11 mouse cellular contexts compared by ENCODE assay signal in genomic region chr3:32067004-32067935, GRCm38 (mm10).
DNase-seq lines count a peak whose midpoint lies in the region; ATAC-seq lines count a peak whose summit lies in the region.
"Had no signal": no experiment of that assay in that cellular context is flagged by ENCODE, and none has a peak within 500 bp of the region (broad histone marks: within the 10 kb centered on the region; RNA-seq: fewer than 3 reads in every experiment).

No protein-coding gene starts in this region.

- H3K4me2 ChIP-seq in hindbrain, embryonic 12.5 days (replicated peaks): peak overlapping the region; percentile 11
- H3K4me2 ChIP-seq in midbrain, embryonic 13.5 days (replicated peaks): no peak overlapping the region

- no peaks in the 10 kb centered on the region for H3K36me3 ChIP-seq in hindbrain, embryonic 12.5 days
- H3K36me3 ChIP-seq in midbrain, embryonic 13.5 days: no peaks in the 10 kb centered on the region

- H3K4me3 ChIP-seq in hindbrain, embryonic 12.5 days: no peak overlapping the region
- H3K4me3 ChIP-seq in midbrain, embryonic 13.5 days (replicated peaks): no peak overlapping the region
- H3K4me3 ChIP-seq: heart, adult 2 months; left cerebral cortex, adult 2 months had no signal

- H3K9ac ChIP-seq in hindbrain, embryonic 12.5 days: no peak overlapping the region
- H3K9ac ChIP-seq in midbrain, embryonic 13.5 days (replicated peaks): no peak overlapping the region

- H3K27me3 ChIP-seq in hindbrain, embryonic 12.5 days: no peaks in the 10 kb centered on the region
- no peaks in the 10 kb centered on the region for H3K27me3 ChIP-seq in midbrain, embryonic 13.5 days

- no peaks in the 10 kb centered on the region for H3K9me3 ChIP-seq in hindbrain, embryonic 12.5 days (replicated peaks)
- no peaks in the 10 kb centered on the region for H3K9me3 ChIP-seq in midbrain, embryonic 13.5 days

- H3K4me1 ChIP-seq in hindbrain, embryonic 12.5 days: peaks cover 13% of the 10 kb centered on the region
- peaks cover 17% of the 10 kb centered on the region for H3K4me1 ChIP-seq in midbrain, embryonic 13.5 days (replicated peaks)

- peak overlapping the region; percentile 64 for H3K27ac ChIP-seq in hindbrain, embryonic 12.5 days
- peak overlapping the region; percentile 73 for H3K27ac ChIP-seq in midbrain, embryonic 13.5 days
- H3K27ac ChIP-seq: heart, adult 2 months; left cerebral cortex, adult 2 months had no signal

- ATAC-seq in hindbrain, embryonic 12.5 days (ENCODE audit: low FRiP score): peak; percentile 68
- peak; percentile 84 for ATAC-seq in midbrain, embryonic 13.5 days

- DNase-seq in layer of hippocampus, adult 9-11 months: peak; percentile 25
- no peak for DNase-seq in layer of hippocampus, adult 8-10 months (ENCODE audit: low spot score in 2 of 2)
- peak; percentile 67 for DNase-seq in embryo, embryonic 10.5 days (ENCODE audit: low spot score)
- no peak for DNase-seq in thymus, postnatal 36 days
- DNase-seq in thymus, postnatal 14 days: no peak
- DNase-seq in urinary bladder, adult 2 months (ENCODE audit: low spot score): no peak
- DNase-seq: heart, adult 2 months; kidney, adult 11 months had no signal

- WGBS in hindbrain, embryonic 12.5 days: 27% methylated on average over 9 of the region's 9 CpGs
- 23% methylated on average over 9 of the region's 9 CpGs for WGBS in midbrain, embryonic 13.5 days

Comparison
In these comparisons a context has a peak if more than half of its experiments do, and no peak if none do; other contexts are left out.
1. DNase-seq: peak in layer of hippocampus, adult 9-11 months (single experiment) and embryo, embryonic 10.5 days (single experiment); none in layer of hippocampus, adult 8-10 months (0 of 2), thymus, postnatal 36 days (0 of 2), thymus, postnatal 14 days (single experiment) and urinary bladder, adult 2 months (single experiment).